Mouse (Mus musculus): ENCODE data around the gene Cnbd2.

DNA sequence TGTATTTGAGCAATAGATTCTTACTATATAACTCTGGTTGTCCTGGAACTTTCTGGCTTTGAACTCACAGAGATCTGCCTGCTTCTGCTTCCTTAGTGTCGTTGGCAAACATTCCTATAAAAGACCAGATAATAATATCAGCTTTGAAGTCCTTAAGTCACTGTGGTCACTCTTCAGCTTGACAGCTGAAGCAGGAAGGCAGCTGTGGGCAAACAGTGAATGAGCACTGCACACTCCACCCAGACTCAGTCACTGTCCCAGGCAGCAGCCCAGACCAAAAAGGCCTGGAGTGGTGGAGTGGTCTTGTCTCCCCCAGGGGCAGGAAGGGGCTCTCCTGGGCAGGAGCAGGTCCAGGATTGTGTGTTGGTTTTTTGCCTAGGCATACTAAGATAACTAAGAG is 20.1 kb upstream of the Cnbd2 start:
- TF ChIP-seq CTCF (IDR thresholded peaks at IDR 0.05; ENCODE audit: borderline replicate concordance, extremely low read depth, insufficient read depth, insufficient read length) (no peak), POLR2A (IDR thresholded peaks at IDR 0.05; ENCODE audit: borderline replicate concordance, extremely low read depth, insufficient read depth, insufficient read length, poor library complexity, severe bottlenecking) (no peak)
